Mouse (Mus musculus): ENCODE measurements around the gene Trim34b.
"Not testable (repeated sequence)": the region's sequence is repeated elsewhere in the genome, so short reads cannot be mapped to it uniquely, and the experiment has no call there.

The Trim34b gene

DNA sequence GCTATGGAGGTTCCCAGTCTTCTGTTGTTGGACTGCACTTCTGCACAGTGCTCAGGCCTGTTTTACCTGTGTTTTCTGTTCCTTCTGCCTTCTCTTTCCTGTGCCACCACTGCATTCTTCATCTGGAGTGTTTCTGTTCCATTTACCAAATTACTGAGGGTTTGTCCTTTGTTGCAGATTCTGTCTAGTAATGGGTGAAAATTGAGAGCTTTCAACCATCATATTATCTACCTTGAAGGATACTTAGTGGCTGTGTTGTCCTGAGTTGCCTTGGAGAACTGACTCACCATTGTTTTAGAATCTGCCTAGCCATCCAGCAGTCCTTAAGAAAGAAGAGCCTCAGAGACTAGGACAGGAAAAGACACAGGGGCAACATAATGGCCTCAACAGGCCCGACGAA lies at the start of gene Trim34b:
Trim34b (plus strand) TSS at position 301 of the 400 bp plus-strand sequence.
- not testable (repeated sequence) for DNase-seq (ENCODE audit: extremely low read depth, low read depth)

- not testable (repeated sequence) for DNase-seq (ENCODE audit: extremely low read depth, low read depth)
These were observed 41.5 kb upstream of the Trim34b start, which contains the start of gene Trim5 for GRCm38 (mm10) chr7:104287576-104288443. Gene Trim5 (minus strand): TSS chr7:104288094.

GRCm38 (mm10) chr7:104290641-104291040 lies 38.6 kb upstream of the Trim34b start:
- no peak for DNase-seq (ENCODE audit: extremely low read depth, low read depth)

DNA sequence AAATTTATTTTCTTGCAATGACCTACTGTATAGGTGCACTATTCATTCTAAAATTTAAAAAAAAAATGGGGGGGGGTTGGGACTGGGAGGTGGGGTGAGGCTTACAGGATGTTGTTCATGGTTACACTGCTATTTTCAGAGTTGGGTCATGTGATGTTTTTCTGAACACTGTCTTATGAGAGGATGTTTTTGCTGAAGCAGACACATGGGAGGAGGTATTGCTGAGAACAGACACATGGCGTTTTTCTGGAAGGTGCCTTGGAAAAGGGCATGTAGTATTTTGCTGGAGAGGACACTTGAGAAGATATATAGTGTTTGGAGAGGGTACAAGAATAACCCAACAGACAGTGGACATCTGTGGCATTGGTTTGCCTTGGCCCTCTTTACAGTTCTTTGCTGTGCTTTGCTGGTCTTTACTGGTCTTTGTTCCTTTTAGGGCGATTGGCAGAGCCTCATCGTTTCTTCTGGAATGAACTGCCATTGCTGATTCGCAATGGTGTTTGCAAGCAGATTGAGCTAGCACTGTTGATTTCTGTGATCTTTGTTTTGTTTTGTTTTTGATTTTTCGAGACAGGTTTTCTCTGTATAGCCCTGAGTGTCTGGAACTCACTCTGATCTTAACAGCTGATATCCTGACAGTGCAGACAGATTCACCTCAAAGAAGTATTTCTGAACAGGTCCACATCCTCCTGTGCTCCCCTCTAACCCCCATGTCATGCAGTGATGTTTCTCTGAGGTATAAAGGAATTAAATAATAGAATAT lies 37.5 kb upstream of the Trim34b start:
- DNase-seq (ENCODE audit: extremely low read depth, low read depth) = no peak

DNA sequence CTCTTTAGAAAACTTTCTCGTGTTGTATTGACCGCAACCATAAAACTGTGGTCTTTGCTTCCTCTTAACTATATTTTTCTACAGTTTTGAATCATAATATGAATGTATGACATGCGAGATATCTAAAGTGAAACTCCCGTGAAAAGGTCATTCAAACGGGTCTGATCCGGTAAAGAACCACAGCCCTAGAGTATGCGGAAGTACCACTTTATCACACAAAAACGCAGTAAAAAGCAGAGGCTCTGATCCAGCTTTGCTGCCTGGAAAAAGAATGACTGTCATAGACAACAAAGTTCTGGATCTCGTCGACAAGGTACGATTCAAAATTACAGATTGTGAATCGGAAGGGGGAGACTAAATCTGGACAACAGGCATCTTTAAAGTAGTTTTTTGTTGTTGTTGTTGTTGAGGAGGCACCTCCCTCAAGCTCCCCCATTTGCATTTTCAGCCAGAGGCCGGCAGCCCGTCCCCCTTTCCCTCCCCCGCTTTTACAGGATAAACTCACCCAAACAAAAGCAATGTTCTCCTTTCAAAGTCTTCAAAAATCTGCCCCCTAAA lies 14.4 kb upstream of the Trim34b start:
- no peak for DNase-seq (ENCODE audit: extremely low read depth, low read depth)

GRCm38 (mm10) chr7:104315369-104316080 lies 13.7 kb upstream of the Trim34b start, which contains the start of gene Trim12a:
Gene Trim12a (minus strand): TSS chr7:104315466.
- not testable (repeated sequence) for DNase-seq (ENCODE audit: extremely low read depth, low read depth)

GRCm38 (mm10) chr7:104322028-104322427 lies 7.2 kb upstream of the Trim34b start:
- DNase-seq (ENCODE audit: extremely low read depth, low read depth) = no peak

DNA sequence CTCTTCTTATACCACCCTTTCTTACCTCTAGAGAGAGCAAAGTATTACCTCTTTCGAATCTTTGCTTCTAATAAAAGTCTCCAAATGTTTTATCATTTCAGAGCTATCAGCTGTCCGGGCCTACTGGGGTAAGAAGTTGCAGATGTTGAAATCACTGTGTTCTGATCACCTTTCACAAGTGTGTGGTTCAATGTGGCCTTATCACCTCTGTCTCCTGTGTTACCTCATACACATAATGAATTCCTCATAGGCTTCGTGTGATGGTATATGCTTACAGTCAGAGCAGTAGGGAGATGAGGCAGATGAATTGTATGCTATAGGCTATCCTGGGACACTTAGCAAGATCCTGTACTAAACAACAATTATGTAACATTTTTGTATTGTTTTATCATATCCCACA lies 6.3 kb downstream of the Trim34b start:
- DNase-seq (ENCODE audit: extremely low read depth, low read depth) = not testable (repeated sequence)

- DNase-seq (ENCODE audit: extremely low read depth, low read depth) = not testable (repeated sequence)
These were observed 11.5 kb downstream of the Trim34b start for GRCm38 (mm10) chr7:104340744-104341143.

DNA sequence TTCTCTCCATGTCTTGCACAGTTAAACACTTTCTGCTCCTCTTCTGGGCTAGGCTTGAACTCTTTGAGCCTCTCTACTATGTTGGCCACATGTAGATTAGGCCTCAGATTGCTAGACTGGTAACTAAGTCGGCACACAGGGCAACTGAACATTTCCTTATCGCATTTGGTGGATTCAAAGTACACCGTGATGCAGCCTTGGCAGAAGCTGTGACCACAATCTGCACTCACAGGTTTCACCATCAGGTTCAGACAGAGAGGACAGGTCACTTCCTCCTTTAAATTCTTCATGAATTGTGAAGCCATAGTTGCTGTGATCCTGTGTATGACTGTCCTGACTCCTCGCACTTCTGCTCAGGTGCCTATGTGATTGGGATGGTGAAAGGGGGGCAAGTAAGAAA lies 18.8 kb downstream of the Trim34b start:
- not testable (repeated sequence) for DNase-seq (ENCODE audit: extremely low read depth, low read depth)

GRCm38 (mm10) chr7:104352717-104353599 lies 23.7 kb downstream of the Trim34b start, which contains the start of gene Trim12c:
Gene Trim12c (minus strand): TSS chr7:104353362.
- DNase-seq (ENCODE audit: extremely low read depth, low read depth) = peak; percentile 91

DNA sequence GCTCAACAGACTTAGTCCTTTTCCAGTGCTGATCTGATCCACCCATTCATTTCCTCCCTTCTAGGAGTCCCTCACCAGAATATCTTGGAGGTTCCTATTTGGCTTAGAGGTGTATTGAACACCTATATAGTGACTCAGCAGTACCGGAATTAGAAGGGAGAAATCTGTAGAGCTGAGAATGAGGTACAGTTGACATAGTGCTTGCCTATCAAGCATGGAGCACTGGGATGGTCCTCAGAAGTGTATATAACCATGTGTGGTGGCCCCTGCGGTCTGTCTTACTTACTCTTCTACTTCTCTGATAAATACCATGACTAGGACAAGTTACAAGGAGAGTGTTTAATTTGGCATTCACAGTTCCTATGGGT lies 24.3 kb downstream of the Trim34b start:
- DNase-seq (ENCODE audit: extremely low read depth, low read depth) = no peak

- no peak for DNase-seq (ENCODE audit: extremely low read depth, low read depth)
These were observed 37.1 kb downstream of the Trim34b start for GRCm38 (mm10) chr7:104366339-104366738.

GRCm38 (mm10) chr7:104369736-104370414 lies 40.6 kb downstream of the Trim34b start, which contains the start of gene Trim30b:
Gene Trim30b (minus strand): TSS chr7:104369884.
- peak; percentile 38 for DNase-seq (ENCODE audit: extremely low read depth, low read depth)

Data from MEL-GATA-1-ER (cell line).